Mouse (Mus musculus): ENCODE measurements around the gene Ndufaf4.
"Not testable (repeated sequence)": the region's sequence is repeated elsewhere in the genome, so short reads cannot be mapped to it uniquely, and the experiment has no call there.

Ndufaf4 gene

DNA sequence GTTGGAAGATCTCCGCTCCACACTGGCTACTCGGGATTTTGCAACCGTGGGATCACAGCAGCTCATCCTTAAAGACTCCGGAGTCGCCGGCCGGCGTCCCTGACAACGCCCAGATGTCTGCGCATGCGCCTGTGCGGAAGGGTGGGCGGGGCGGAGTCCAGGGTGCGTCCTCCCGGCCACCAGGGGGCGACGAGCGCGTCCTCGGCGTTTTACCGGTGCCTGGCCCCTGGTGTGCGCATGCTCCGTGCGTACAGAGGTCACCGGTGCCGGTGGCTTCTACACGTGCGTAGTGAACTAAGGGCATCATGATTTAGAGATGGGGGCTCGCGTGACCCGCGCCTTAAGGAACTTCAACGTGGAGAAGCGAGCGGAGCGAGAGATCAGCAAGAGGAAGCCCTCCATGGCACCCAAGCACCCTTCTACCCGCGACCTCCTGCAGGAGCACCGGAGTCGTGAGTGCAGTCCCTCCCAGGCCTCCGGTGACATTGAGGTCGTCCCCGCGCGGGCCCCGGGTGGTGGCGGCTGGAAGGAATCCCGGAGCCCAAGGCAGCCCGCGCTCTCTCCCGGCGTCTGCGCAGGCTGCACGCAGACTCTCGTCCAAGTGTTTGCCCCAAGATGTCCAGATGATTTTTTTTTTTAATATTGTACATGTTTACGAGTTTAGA lies at the start of gene Ndufaf4:
Ndufaf4 (plus strand) TSS at position 233 of the 665 bp plus-strand sequence.
- peak; percentile 96 to 99 for DNase-seq

DNA sequence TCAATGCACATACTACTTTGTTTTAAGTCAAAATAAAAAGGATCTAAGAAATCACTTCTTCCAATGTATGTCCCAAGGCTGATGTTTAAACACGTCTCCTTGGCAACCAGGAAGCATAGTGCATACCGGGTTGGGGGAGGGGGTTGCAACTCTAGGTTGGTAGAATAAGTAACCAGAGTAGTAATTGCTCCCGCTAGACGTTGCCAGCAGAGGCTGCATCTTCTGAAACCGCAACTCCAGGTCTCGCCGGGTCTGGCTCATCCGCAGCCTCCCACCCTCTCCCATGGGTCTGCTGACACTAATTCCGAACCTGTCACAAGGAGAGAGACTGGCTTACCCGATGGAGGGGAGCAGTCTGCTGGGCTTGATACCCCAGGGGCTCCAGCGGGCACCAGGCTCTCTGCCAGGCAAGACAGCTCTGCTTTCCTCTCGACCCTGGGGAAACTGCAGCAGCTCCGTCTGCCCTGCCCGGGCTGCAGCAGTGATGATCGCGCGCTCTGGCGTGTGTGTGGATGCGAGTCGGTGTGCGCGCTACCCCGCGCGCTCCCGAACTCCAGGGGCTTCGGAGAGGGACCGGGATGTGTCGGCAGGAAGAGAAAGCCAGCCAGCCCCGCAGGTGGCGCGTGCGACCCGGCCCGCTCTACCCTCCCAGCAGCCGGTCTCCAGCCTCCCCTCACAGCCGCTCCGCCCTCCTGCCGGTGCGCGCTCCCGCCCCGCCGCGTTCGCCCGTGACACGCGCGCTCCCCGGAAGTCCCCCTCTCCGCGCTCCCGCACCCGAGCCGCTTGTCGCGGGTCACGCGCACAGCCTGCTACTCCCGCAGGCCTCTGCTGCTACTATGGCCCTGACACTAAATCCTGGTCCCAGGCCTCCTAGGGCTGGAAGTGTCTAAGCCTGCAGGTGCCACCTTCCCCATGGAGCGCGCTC lies 47.2 kb upstream of the Ndufaf4 start, which contains the start of gene Klhl32:
Klhl32 (minus strand) TSS at position 724 of the 925 bp plus-strand sequence.
- peak; percentile 67 to 85 for DNase-seq

DNA sequence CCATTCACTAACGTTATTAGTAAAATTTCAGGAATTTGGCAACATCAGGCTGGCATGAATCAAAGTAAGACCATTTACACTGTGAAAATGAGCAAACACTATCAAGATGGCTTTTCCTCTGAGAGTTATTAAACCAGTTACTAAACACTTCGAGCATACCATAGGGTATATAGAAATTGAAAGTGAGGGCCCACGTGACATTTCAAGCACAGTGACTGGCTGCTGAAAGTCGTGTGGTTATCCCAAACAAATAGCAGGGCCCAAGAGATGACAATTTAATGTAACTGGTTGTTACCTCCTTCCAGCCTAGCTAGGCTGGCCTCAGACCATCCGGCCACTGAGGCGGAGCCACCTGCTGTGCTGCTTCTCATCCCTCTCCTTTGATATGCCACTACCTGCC lies 32.2 kb upstream of the Ndufaf4 start:
- DNase-seq, result no peak

DNA sequence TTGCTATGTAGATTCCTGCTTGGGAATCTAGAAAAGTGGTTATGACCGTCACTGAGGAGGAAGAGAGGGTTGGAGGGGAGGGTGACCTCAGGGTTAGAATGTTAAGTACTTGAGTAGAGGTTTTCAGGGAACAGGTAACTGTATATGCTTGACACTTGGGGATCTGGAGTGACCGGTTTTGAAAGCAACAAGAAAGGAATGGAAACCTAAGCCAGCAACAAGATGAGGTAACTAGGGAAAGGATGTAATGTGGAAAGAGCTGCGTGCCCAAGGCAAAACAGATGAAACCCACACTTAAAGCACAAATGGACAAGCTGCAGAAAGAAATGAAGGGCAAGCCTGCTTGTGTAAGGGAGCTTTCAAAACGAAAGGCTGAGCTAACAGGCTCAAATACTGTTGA lies 28.7 kb upstream of the Ndufaf4 start:
- DNase-seq, result no peak

DNA sequence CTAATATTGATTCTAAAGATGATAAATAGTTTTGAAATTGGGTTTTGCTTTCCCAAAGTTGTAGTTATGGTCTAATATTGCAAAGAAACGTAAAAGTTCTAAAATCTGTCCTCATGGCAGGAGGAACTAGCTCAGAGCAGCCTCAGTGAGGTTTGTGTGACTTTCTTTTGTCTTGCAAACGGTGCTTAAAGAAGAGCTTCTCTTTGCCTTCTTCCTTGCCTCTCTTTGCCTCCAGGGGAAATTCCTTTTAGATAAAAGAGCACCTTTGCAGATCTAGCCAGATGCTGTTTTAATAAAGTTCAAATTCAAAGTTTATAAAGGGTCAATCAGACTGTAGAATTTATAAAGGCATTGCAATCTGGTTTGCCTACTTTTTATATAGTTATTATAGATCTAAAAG lies 8.5 kb upstream of the Ndufaf4 start:
- not testable (repeated sequence) for DNase-seq

DNA sequence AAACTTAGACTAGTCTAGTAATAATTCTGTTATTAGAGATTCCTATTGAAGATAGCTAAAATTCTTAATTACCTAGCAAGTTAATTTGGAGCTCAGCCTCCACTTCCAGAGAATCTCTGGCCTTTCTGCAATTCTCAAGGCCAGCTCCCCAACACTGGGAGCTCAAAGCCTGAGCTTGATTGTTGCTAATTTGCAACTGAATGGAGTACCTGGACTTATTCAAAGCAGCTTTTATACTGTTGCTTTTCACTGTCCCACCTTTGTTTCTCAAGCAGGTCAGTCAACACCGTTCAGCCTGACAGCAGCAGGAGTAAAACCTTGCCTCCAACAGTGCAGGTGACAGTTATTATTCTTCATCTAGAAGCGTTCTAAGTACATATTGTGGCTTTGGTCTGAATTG lies 5.6 kb upstream of the Ndufaf4 start:
- not testable (repeated sequence) for DNase-seq

DNA sequence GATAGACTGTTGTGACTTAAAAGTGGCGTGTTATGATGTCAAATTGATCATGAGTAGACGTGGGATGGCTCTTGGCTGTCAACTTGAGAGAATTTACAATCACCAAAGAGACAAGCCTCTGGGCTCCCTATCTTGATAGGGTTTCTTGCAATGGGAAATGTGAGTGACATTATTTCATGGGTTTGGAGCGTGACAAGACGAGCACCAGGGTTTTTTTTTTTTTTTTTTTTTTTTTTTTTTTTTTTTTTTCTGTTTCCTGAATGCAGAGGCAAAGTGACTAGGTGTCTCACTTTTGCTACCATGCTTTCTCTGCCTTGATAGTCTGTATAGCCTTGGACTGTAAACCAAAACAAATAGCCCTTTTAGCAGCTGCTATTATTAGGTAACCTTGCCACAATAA lies 3.3 kb upstream of the Ndufaf4 start:
- DNase-seq, result no peak

DNA sequence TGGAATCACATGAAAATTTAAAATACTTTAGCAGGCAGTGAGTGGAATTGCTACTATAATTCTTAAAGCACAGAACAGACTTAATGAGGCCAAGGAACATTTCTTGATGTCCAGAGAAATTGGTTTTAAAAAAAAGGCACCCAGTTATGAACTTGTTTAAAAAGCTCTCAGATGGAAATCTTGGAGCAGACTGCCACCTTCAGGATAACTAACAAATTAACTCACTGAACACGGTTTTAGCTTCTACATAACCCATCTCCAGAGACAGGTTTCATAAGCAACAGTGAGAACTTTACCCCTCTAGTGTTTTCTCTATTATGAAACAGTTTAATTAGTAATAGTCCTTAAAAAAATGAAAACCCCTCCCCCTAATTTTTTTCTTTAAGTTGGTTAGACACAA lies 1.1 kb upstream of the Ndufaf4 start:
- DNase-seq, result peak; percentile 18 to 73

DNA sequence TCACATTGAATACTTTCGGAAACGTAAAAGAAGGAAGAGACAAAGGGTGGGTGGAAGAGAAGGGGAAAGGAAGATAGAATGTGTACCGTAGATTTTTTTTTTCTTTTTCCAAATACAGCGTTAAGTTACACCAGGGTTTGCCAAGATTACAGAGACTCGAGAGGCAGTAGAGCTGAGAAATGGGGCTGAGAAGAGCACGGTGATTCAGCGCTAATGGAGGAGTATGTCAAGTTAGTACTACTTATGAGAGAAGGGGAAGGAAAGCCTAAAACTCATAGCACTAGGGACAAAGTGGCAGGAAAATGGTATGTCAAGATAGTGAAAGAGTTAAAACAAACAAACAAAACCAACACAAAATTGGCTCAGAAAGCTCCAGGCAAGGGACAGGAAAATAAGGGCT lies 532 bp upstream of the Ndufaf4 start:
- no peak for DNase-seq

DNA sequence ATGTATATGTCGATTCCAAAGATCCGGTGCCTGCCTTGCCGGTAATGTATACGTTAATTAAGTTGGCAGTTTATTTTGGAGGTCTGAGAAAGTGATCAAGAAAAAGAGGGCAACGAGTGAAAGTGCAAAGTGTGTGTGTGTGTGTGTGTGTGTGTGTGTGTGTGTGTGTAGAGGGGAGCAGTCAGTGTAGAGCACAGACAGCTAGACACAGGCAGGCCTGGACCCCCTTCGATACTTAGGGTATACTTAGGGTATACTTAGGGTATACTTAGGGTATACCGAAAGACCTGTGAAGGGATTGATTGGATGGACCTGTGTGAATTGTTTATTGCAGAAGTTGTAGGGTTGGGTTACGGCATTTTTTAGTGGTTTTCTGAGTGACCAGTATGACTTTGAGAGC lies 753 bp downstream of the Ndufaf4 start:
- peak; percentile 11 to 24 for DNase-seq

DNA sequence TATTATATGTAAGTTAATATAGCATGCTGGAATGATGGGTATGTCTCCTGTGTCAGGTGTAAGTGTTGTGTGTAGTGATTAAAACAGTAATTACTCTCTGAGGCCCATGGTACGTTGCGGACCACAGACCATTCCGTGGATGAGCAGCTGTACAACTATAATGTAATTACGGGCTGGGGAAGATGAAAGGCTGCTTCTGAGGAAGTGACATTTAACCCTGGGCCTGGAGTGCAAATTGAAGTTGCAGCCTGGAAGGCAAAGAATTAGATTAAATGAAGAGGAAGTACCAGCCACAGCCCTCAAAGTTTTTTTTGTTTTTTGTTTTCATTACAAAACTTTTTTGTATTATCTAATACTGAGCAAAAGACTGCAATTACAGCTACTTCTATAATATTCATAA lies 1.3 kb downstream of the Ndufaf4 start:
- DNase-seq, result no peak

DNA sequence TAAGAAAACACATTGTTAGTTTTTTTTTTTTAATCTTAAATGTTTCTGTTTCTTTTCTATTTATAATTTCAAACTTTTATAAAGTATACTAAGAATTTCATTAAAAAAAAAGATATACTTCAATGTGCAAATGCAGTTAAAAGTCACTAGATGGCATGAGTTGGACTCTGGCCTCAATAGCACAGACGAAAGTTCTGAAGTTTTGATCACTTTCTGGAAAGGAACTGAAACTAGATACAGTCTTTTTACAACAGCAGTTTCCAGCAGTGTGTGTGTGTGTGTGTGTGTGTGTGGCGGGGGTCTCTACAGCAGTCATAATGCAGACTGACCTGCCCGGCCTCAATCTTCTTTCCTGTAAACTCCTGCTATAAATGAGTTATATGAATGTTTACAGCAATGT lies 9.9 kb downstream of the Ndufaf4 start:
- no peak for DNase-seq

DNA sequence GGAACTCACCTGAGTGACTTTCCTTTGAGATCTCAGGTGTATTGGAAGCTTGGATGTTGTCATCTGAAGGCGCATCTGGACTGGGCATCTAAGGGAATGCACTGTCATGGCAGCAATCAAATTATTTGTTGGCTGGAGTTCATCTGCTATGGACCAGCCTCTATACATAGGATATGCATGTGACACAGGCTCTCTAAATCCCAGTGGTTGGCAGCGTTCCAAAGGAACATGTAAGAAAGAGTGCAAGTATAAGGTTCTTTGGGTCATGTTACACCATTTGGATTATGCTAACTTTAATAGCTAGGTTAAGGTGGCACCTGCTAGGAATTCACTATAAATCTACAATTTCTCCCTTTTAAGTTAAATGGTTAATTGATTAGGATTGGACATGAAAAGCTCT lies 17.7 kb downstream of the Ndufaf4 start:
- DNase-seq, result no peak

DNA sequence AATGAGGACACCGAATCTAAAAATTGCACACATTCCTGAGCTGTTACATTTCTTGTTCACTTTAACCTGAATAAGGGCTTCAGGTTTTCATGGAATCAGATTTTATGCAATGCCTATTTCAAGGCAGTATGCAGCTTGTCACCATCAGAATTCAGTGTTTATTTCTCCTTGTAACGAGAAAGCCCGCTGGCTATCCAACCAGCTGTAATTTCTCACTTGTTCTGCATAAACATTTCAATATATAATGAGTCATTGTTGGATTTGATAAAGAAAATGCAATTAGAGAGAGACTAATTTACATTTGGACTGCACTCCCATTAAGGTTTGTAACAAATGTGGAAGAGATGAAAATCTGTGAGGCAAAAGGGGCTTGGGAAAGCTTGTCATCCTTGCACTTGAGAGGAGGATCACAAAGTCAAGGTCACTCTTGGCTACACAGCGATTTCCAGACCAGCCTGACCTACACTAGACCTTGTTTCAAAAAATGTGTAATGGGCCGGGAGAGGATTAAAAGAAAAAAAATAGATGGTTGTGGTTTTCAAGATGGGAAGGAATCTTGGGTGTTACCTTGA lies 22.2 kb downstream of the Ndufaf4 start:
- DNase-seq, result no peak

DNA sequence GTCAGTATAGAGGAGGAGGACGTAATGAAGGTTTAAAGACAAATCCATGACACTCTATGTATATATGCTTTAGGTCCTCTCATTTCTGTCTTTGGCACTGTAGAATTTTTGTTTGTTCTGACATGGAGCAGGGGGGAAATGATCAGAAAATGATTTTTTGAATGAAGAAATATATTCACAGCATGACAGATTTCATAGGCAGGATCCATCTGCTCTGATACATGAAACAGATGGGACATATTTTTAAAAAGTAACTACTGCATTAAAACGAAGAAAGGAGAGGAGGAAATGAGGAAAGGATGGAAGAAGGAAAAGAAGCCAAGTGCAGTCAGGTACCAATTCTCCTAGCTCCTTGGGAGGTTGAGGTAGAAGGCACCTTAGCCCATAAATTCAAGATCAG lies 26.8 kb downstream of the Ndufaf4 start:
- DNase-seq, result no peak

DNA sequence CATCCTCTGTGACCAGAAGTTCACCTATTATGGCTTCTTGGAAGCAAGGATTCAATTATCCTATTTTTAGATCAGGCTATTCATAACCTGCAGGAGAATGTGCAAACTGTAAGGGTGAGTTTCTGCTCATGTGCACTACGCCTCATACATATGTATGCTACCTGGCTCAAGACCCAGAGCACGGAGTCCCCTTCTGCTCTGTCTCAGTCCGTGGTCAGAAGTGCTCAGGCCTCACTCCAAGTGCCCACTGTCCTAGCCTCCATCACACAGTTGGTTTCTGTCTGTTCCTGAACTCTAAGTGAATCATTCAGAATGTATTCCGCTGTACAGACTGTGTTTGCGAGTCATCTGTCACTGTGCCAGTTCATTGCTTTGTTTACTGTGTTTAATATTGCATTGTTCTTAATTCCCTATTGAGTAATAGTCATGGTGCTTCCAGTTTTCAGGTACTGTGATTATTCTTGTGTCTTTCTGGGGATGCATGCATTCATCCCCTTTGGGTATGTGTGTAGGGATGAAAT lies 30.4 kb downstream of the Ndufaf4 start:
- DNase-seq, result no peak

DNA sequence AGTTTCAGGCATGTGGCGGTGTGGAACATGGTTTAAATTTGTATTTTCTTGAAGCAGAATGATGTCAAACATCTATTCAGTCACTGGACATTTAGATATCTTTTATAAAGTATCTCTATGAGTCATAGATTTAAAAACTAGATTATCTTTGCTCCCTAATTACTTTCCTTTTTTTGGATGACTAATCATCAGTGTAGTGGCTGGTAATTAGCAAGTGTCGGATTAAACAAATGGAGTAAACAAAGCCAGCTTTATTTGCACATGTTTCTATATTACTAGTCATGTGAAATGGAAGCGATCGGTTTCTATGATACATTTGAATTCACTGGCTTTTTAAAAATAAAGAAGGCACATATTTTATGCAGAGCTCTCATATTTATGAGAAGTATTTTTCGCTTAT lies 31.0 kb downstream of the Ndufaf4 start:
- DNase-seq, result no peak

DNA sequence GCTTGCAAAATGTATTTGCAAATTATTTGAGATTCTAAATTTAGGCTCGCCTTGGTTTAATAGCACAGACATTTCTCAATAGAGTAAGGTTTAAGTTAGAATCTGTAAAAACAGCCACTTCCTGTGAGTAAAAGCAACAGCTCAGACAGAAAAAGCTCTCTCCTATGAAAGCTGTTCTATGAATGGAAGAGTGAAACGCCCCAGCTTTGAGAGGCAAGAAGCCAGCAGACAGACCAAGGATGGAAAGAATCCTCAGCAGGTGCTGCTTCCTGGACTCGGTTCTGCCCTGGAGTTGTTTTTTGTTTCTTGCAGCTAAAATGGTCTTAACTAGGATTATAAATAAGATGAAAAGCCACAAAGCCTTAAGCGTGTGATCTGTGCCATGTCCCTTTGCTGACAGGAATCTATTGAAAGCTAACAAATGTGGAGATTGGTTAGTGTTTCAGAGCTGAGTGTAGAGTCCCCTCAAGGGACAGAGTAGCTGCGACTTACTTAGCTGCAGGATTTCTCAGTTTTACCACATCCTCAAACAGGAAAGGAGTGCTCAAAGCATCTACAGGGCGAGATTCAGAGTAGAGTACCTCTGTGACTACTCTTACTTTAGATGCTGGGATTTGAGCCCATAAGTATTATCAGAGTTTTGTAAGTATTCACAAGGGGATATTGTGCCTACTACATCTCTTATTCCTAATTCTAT lies 45.0 kb downstream of the Ndufaf4 start:
- DNase-seq, result no peak

Data from kidney, postnatal 36 days (tissue).